Mouse (Mus musculus) large intestine, adult 2 months (tissue): ENCODE measurements at regions not wholly inside any gene's neighbourhood (a gene's known extent, or its start where the extent isn't known, plus 50 kb on each side); places are given as distances from the start of the nearest gene placed in this dataset.

Experiments used
- DNase-seq: peaks from one replicate; pipeline ENCODE4 v3.0.0-alpha.2; 2012; ENCODE audit warnings: low read depth, low spot score
- WGBS: fragments of 180-500 bp; shearing (Covaris S2); methylation state at CpG from one replicate; pipeline ENCODE4 v1.1.7; 2018; 5-methylcytosine and 5-hydroxymethylcytosine counted together

GRCm38 (mm10) chr10:124945257-124945656 is 444.0 kb downstream of the Slc16a7 start:
- DNase-seq: no peak
- WGBS: 54% methylated on average over 6 of the region's 6 CpGs

- 58% methylated on average over 12 of the region's 12 CpGs for WGBS
These were observed 447.1 kb downstream of the Slc16a7 start for GRCm38 (mm10) chr10:124942214-124942613.

GRCm38 (mm10) chr10:124927218-124927617 is 462.0 kb downstream of the Slc16a7 start:
- 50% methylated on average over 2 of the region's 2 CpGs for WGBS
- no peak for DNase-seq

More at GRCm38 (mm10) chr10:124942214-124942613, 447.1 kb downstream of the Slc16a7 start:
- DNase-seq: peak; percentile 1

GRCm38 (mm10) chr10:124900044-124900443 is 489.2 kb downstream of the Slc16a7 start:
- 91% methylated on average over 12 of the region's 12 CpGs for WGBS
- no peak for DNase-seq

- DNase-seq: no peak
These were observed 510.7 kb downstream of the Slc16a7 start for GRCm38 (mm10) chr10:124878525-124878924.

- no peak for DNase-seq
- 93% methylated on average over 2 of the region's 2 CpGs for WGBS
These were observed 511.6 kb downstream of the Slc16a7 start for GRCm38 (mm10) chr10:124877706-124878105.

GRCm38 (mm10) chr10:124872211-124872610 is 517.1 kb downstream of the Slc16a7 start:
- 60% methylated on average over 2 of the region's 2 CpGs for WGBS
- DNase-seq: no peak

- 30% methylated on average over 8 of the region's 8 CpGs for WGBS
- peak; percentile 24 for DNase-seq
These were observed 546.6 kb downstream of the Slc16a7 start for GRCm38 (mm10) chr10:124842546-124843113.

GRCm38 (mm10) chr10:124833930-124834329 is 555.3 kb downstream of the Slc16a7 start:
- 74% methylated on average over 4 of the region's 4 CpGs for WGBS
- DNase-seq: no peak

- no peak for DNase-seq
- WGBS: 58% methylated on average over 3 of the region's 3 CpGs
These were observed 585.2 kb downstream of the Slc16a7 start for GRCm38 (mm10) chr10:124803997-124804614.
